In the genomic region with DNA sequence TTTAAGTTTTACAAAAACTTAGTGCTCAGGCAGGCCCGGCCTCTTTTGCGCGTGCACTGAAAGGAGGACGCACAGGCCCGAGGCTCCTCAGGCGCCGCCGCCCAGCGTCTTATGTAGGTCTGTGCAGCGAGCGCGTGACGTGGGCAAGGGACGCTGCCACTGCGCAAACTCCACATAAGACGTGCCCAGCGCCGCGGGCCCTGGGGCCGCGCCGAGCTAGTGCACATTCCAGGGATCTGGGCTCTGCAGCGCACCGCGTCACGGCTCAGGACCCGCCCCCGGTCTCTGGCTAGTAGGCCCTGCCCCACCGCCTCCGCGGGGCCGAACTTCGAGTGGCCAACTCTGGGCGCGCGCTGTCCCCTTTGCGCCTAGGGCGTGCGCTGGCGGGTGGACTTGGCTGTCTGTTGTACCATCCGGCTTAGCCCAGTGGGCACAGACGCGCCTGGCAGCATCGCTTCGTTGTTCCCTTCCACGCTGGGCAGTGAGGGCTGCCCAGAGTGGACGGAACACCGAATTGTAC, we compare ENCODE assay signal across 7 mouse cellular contexts. TPM values are rescaled to one million over a fixed set of nuclear protein-coding genes. Genes with fewer than 3 reads are reported as not detected.
DNase-seq lines count a peak whose midpoint lies in the region; ATAC-seq lines count a peak whose summit lies in the region.

No protein-coding gene starts in this region.

- H3K9ac ChIP-seq in intestine, embryonic 15.5 days, result peak overlapping the region; percentile 100
- peak overlapping the region; percentile 99 for H3K9ac ChIP-seq in midbrain, embryonic 11.5 days (ENCODE audit: low read length)

- intact Hi-C loops in gastrocnemius, postnatal 36 days (cut with DNase I), result loop anchor here (2.0 to 5.0 kb wide), 4 partner anchors 72 to 323 kb away; no protein-coding TSS in a partner anchor
- intact Hi-C loops in left cerebral cortex, postnatal 36 days (cut with DNase I), result loop anchor here (1.0 to 5.0 kb wide), 6 partner anchors 10 to 163 kb away; no protein-coding TSS in a partner anchor

- ATAC-seq in intestine, embryonic 15.5 days, result peak; percentile 85
- peak; percentile 90 for ATAC-seq in midbrain, embryonic 11.5 days (ENCODE audit: low FRiP score)

- under 1% methylated on average over 48 of the region's 48 CpGs for WGBS in intestine, embryonic 15.5 days
- 1% methylated on average over 48 of the region's 48 CpGs for WGBS in midbrain, embryonic 11.5 days

- H3K4me2 ChIP-seq in intestine, embryonic 15.5 days (replicated peaks), result peak overlapping the region; percentile 87
- peak overlapping the region; percentile 84 for H3K4me2 ChIP-seq in midbrain, embryonic 11.5 days

- H3K27me3 ChIP-seq in intestine, embryonic 15.5 days (replicated peaks), result no peaks in the 10 kb centered on the region
- no peaks in the 10 kb centered on the region; the same call in 1 of the 2 replicates for H3K27me3 ChIP-seq in midbrain, embryonic 11.5 days (ENCODE audit: control insufficient read depth, insufficient read depth, low read length)

- H3K4me3 ChIP-seq in intestine, embryonic 15.5 days (replicated peaks), result peak overlapping the region; percentile 99
- peak overlapping the region; percentile 99 for H3K4me3 ChIP-seq in midbrain, embryonic 11.5 days (ENCODE audit: low read depth, low read length)

- H3K27ac ChIP-seq in intestine, embryonic 15.5 days, result peak overlapping the region; percentile 100
- H3K27ac ChIP-seq in midbrain, embryonic 11.5 days (ENCODE audit: low read depth, low read length), result peak overlapping the region; percentile 93

- peak; percentile 100 for DNase-seq in adrenal gland, adult 2 months
- DNase-seq in embryo, embryonic 11.5 days (ENCODE audit: low read depth, low spot score), result peak; percentile 95
- DNase-seq in gastrocnemius, postnatal 36 days, result peak; percentile 97 to 98
- peak; percentile 99 for DNase-seq in left cerebral cortex, postnatal 36 days (ENCODE audit: low spot score in 2 of 2)
- peak; percentile 99 for DNase-seq in midbrain, embryonic 11.5 days (ENCODE audit: low spot score, missing footprints)
- DNase-seq in skeletal muscle tissue, adult 2 months (ENCODE audit: low read depth, low spot score), result peak; percentile 100

- no peaks in the 10 kb centered on the region for H3K9me3 ChIP-seq in intestine, embryonic 15.5 days
- H3K9me3 ChIP-seq in midbrain, embryonic 11.5 days (ENCODE audit: control insufficient read depth, low read length), result no peaks in the 10 kb centered on the region

- H3K4me1 ChIP-seq in intestine, embryonic 15.5 days (replicated peaks), result peaks cover 30% of the 10 kb centered on the region
- peaks cover 47% of the 10 kb centered on the region for H3K4me1 ChIP-seq in midbrain, embryonic 11.5 days (ENCODE audit: control insufficient read depth, insufficient read depth, low read length)

- H3K36me3 ChIP-seq in intestine, embryonic 15.5 days, result peaks cover 6% of the 10 kb centered on the region; the same call in 1 of the 2 replicates
- no peaks in the 10 kb centered on the region for H3K36me3 ChIP-seq in midbrain, embryonic 11.5 days (ENCODE audit: control insufficient read depth, insufficient read depth, low read length)

RNA-seq across cellular contexts. Expression of a gene that starts 0.8 kb away (rescaled TPM):
- 10 to 100 TPM; 89.4 to 92.0 TPM for total RNA-seq in adrenal gland, adult 2 months (2021)
- polyA plus RNA-seq in adrenal gland, adult 2 months (2012; rRNA removed), result 111 and 120 TPM in 2 replicates
- 10 to 100 TPM; 26.5 to 30.1 TPM for total RNA-seq in gastrocnemius, postnatal 36 days (2021)
- polyA plus RNA-seq in intestine, embryonic 15.5 days (2015; fragmentation: Nextera tagmentation; extraction: Ambion mirVana), result 14.1 and 16.1 TPM in 2 replicates
- 10 to 100 TPM; 54.3 to 63.3 TPM for total RNA-seq in left cerebral cortex, postnatal 36 days (2021)
- 4.4 and 4.5 TPM in 2 replicates for polyA plus RNA-seq in midbrain, embryonic 11.5 days (2014; fragmentation: Nextera tagmentation; extraction: Ambion mirVana)

Comparison
In these comparisons a context has a peak if more than half of its experiments do, and no peak if none do; other contexts are left out.
1. Peak in every context shown above with its lines: DNase-seq, ATAC-seq, H3K4me3 ChIP-seq and H3K27ac ChIP-seq.